21 mouse cellular contexts compared by ENCODE assay signal in genomic region chr5:125127920-125128319, GRCm38 (mm10). TPM values are rescaled to one million over a fixed set of nuclear protein-coding genes. Genes with fewer than 3 reads are reported as not detected.
DNase-seq lines count a peak whose midpoint lies in the region; ATAC-seq and TF ChIP-seq lines count a peak whose summit lies in the region.
"Had no signal": no experiment of that assay in that cellular context is flagged by ENCODE, and none has a peak within 500 bp of the region (broad histone marks: within the 10 kb centered on the region; RNA-seq: fewer than 3 reads in every experiment).

No protein-coding gene starts in this region.

- no peaks in the 10 kb centered on the region for H3K27me3 ChIP-seq in forebrain, embryonic 14.5 days (replicated peaks; ENCODE audit: control insufficient read depth, insufficient read depth, low read length)
- no peaks in the 10 kb centered on the region for H3K27me3 ChIP-seq in forebrain, postnatal 0 days (ENCODE audit: insufficient read depth, low read length)
- H3K27me3 ChIP-seq in heart, adult 2 months (ENCODE audit: control insufficient read depth, insufficient read depth, low read length) = no peaks in the 10 kb centered on the region
- H3K27me3 ChIP-seq in hindbrain, embryonic 15.5 days = no peaks in the 10 kb centered on the region
- no peaks in the 10 kb centered on the region for H3K27me3 ChIP-seq in hindbrain, embryonic 12.5 days
- H3K27me3 ChIP-seq in testis, adult 2 months (ENCODE audit: control insufficient read depth, insufficient read depth, low read length) = no peaks in the 10 kb centered on the region
- H3K27me3 ChIP-seq: embryonic facial prominence, embryonic 12.5 days; lung, embryonic 15.5 days; neural tube, embryonic 12.5 days; Patski had no signal

- H3K4me3 ChIP-seq in forebrain, embryonic 14.5 days (ENCODE audit: low read depth, low read length) = no peak overlapping the region
- no peak overlapping the region for H3K4me3 ChIP-seq in forebrain, postnatal 0 days (ENCODE audit: low read depth, low read length)
- no peak overlapping the region for H3K4me3 ChIP-seq in heart, adult 2 months
- no peak overlapping the region for H3K4me3 ChIP-seq in hindbrain, embryonic 15.5 days
- no peak overlapping the region for H3K4me3 ChIP-seq in hindbrain, embryonic 12.5 days
- H3K4me3 ChIP-seq in testis, adult 2 months (ENCODE audit: control insufficient read depth, low read depth, low read length) = peak overlapping the region; percentile 51
- H3K4me3 ChIP-seq: embryonic facial prominence, embryonic 12.5 days; lung, embryonic 15.5 days; myocyte; neural tube, embryonic 12.5 days had no signal

- TF ChIP-seq EP300 in heart, adult 2 months (IDR thresholded peaks at IDR 0.05; ENCODE audit: insufficient read depth, low read depth, low read length) = no peak

- peak overlapping the region; percentile 6; the same call in 1 of the 2 replicates for H3K27ac ChIP-seq in forebrain, embryonic 14.5 days (ENCODE audit: low read depth, low read length)
- H3K27ac ChIP-seq in forebrain, postnatal 0 days (ENCODE audit: low read depth, low read length) = no peak overlapping the region; the same call in 1 of the 2 replicates
- H3K27ac ChIP-seq in heart, adult 2 months = peak overlapping the region; percentile 24; the same call in 1 of the 2 replicates
- 0 out of 2 replicates have a peak overlapping the region, but pooled peaks have one; percentile 42 for H3K27ac ChIP-seq in hindbrain, embryonic 15.5 days (replicated peaks)
- H3K27ac ChIP-seq in hindbrain, embryonic 12.5 days = no peak overlapping the region
- no peak overlapping the region for H3K27ac ChIP-seq in testis, adult 2 months (ENCODE audit: control insufficient read depth, insufficient read depth, low read depth, low read length)

- intact Hi-C loops in heart, adult 2 months (cut with DNase I) = no loop called here

- no peak for TF ChIP-seq CTCF in forebrain, postnatal 0 days (IDR thresholded peaks at IDR 0.05; ENCODE audit: low read depth)
- no peak for TF ChIP-seq CTCF in heart, adult 2 months (IDR thresholded peaks at IDR 0.05)
- TF ChIP-seq CTCF in testis, adult 2 months (IDR thresholded peaks at IDR 0.05; ENCODE audit: control insufficient read depth, insufficient read depth, insufficient replicate concordance, low read depth, low read length) = no peak

- DNase-seq in forebrain, embryonic 14.5 days (ENCODE audit: low spot score) = no peak
- DNase-seq in forebrain, postnatal 0 days = no peak
- DNase-seq in heart, adult 2 months = no peak
- no peak for DNase-seq in heart, adult 9 months (ENCODE audit: low spot score in 2 of 2)
- no peak for DNase-seq in testis, postnatal 10 days (ENCODE audit: low spot score)
- DNase-seq: embryo, embryonic 11 days; gastrocnemius, postnatal 14 days; kidney, adult 9 months; kidney, postnatal 10 days; liver; right cerebral cortex, adult 18-20 months; spleen, adult 18-20 months had no signal

- 100% methylated on average over 1 of the region's 1 CpGs for WGBS in forebrain, embryonic 14.5 days
- WGBS in forebrain, postnatal 0 days = 100% methylated on average over 1 of the region's 1 CpGs
- 67% methylated on average over 1 of the region's 1 CpGs for WGBS in heart, adult 2 months
- WGBS in hindbrain, embryonic 15.5 days = 88% methylated on average over 1 of the region's 1 CpGs
- 92% methylated on average over 1 of the region's 1 CpGs for WGBS in hindbrain, embryonic 12.5 days

- no peaks in the 10 kb centered on the region for H3K9me3 ChIP-seq in forebrain, embryonic 14.5 days (replicated peaks; ENCODE audit: control insufficient read depth, low read length)
- no peaks in the 10 kb centered on the region for H3K9me3 ChIP-seq in forebrain, postnatal 0 days (ENCODE audit: low read length)
- no peaks in the 10 kb centered on the region for H3K9me3 ChIP-seq in hindbrain, embryonic 15.5 days
- H3K9me3 ChIP-seq in hindbrain, embryonic 12.5 days (replicated peaks) = no peaks in the 10 kb centered on the region
- H3K9me3 ChIP-seq: lung, embryonic 15.5 days; neural tube, embryonic 12.5 days had no signal

- no peak overlapping the region for H3K9ac ChIP-seq in forebrain, embryonic 14.5 days (ENCODE audit: low read length)
- H3K9ac ChIP-seq in forebrain, postnatal 0 days = no peak overlapping the region
- H3K9ac ChIP-seq in heart, adult 2 months (ENCODE audit: low read depth, low read length) = no peak overlapping the region
- H3K9ac ChIP-seq in hindbrain, embryonic 15.5 days = no peak overlapping the region
- H3K9ac ChIP-seq in hindbrain, embryonic 12.5 days = no peak overlapping the region
- H3K9ac ChIP-seq: embryonic facial prominence, embryonic 12.5 days; lung, embryonic 15.5 days; neural tube, embryonic 12.5 days had no signal

- ATAC-seq in forebrain, embryonic 14.5 days = no peak
- ATAC-seq in forebrain, postnatal 0 days = no peak
- no peak for ATAC-seq in hindbrain, embryonic 15.5 days (ENCODE audit: low FRiP score, low read depth)
- no peak for ATAC-seq in hindbrain, embryonic 12.5 days (ENCODE audit: low FRiP score)
- ATAC-seq: Patski had no signal

- no peak overlapping the region for H3K4me2 ChIP-seq in forebrain, embryonic 14.5 days (ENCODE audit: low read length)
- no peak overlapping the region for H3K4me2 ChIP-seq in forebrain, postnatal 0 days (ENCODE audit: low read depth)
- H3K4me2 ChIP-seq in hindbrain, embryonic 15.5 days = no peak overlapping the region
- no peak overlapping the region for H3K4me2 ChIP-seq in hindbrain, embryonic 12.5 days (replicated peaks)
- H3K4me2 ChIP-seq: embryonic facial prominence, embryonic 12.5 days; lung, embryonic 15.5 days; midbrain, embryonic 11.5 days had no signal

- peaks cover 13% of the 10 kb centered on the region for H3K36me3 ChIP-seq in forebrain, embryonic 14.5 days (ENCODE audit: control insufficient read depth, insufficient read depth, low read length)
- H3K36me3 ChIP-seq in forebrain, postnatal 0 days (ENCODE audit: insufficient read depth) = 0 out of 2 replicates have a peak, but pooled peaks cover 5% of the 10 kb centered on the region
- H3K36me3 ChIP-seq in heart, adult 2 months (ENCODE audit: control insufficient read depth, insufficient read depth, low read length) = no peaks in the 10 kb centered on the region
- no peaks in the 10 kb centered on the region for H3K36me3 ChIP-seq in hindbrain, embryonic 15.5 days
- H3K36me3 ChIP-seq in hindbrain, embryonic 12.5 days = no peaks in the 10 kb centered on the region
- no peaks in the 10 kb centered on the region for H3K36me3 ChIP-seq in testis, adult 2 months (ENCODE audit: control insufficient read depth, insufficient read depth, low read length)
- H3K36me3 ChIP-seq: lung, embryonic 15.5 days had no signal

- TF ChIP-seq POLR2A in heart, adult 2 months (IDR thresholded peaks at IDR 0.05; ENCODE audit: insufficient read depth, low read depth, low read length) = no peak
- TF ChIP-seq POLR2A in testis, adult 2 months (IDR thresholded peaks at IDR 0.05; ENCODE audit: control insufficient read depth, low read depth, low read length) = peak; percentile 25; the same call in 1 of the 2 replicates

- H3K4me1 ChIP-seq in forebrain, embryonic 14.5 days (ENCODE audit: control insufficient read depth, insufficient read depth, low read length) = peaks cover 47% of the 10 kb centered on the region
- peaks cover 19% of the 10 kb centered on the region for H3K4me1 ChIP-seq in forebrain, postnatal 0 days (ENCODE audit: insufficient read depth)
- H3K4me1 ChIP-seq in heart, adult 2 months (ENCODE audit: control insufficient read depth, insufficient read depth, low read length) = peaks cover 38% of the 10 kb centered on the region
- peaks cover 85% of the 10 kb centered on the region for H3K4me1 ChIP-seq in hindbrain, embryonic 15.5 days (replicated peaks)
- peaks cover 82% of the 10 kb centered on the region for H3K4me1 ChIP-seq in hindbrain, embryonic 12.5 days
- peaks cover 22% of the 10 kb centered on the region for H3K4me1 ChIP-seq in testis, adult 2 months (ENCODE audit: control insufficient read depth, insufficient read depth, low read length)

- peaks cover 12% of the 10 kb centered on the region for H3K79me2 ChIP-seq in heart, adult 2 months (replicated peaks; ENCODE audit: control insufficient read depth, insufficient read depth, low read length)

RNA-seq across cellular contexts. Expression of gene Ncor2, which starts 51.1 kb away (rescaled TPM):
- 15.1 and 22.3 TPM in 2 replicates for polyA plus RNA-seq in forebrain, embryonic 14.5 days (2014; fragmentation: Nextera tagmentation; extraction: Ambion mirVana)
- 12.7 and 13.4 TPM in 2 replicates for total RNA-seq in forebrain, postnatal 0 days (2014; rRNA removed)
- 11.6 and 16.8 TPM in 2 replicates for polyA plus RNA-seq in forebrain, postnatal 0 days (2015; fragmentation: Nextera tagmentation; extraction: Ambion mirVana)
- total RNA-seq in heart, adult 2 months (2021) = 10 to 100 TPM; 73.5 to 77.5 TPM
- polyA plus RNA-seq in heart, adult 2 months (2012; rRNA removed) = 27.9 and 39.1 TPM in 2 replicates
- polyA plus RNA-seq in hindbrain, embryonic 15.5 days (2015; fragmentation: Nextera tagmentation; extraction: Ambion mirVana) = 26.3 and 28.7 TPM in 2 replicates
- 30.2 and 31.0 TPM in 2 replicates for polyA plus RNA-seq in hindbrain, embryonic 12.5 days (2016; fragmentation: Nextera tagmentation; extraction: Ambion mirVana)
- 28.0 and 31.7 TPM in 2 replicates for polyA plus RNA-seq in testis, adult 2 months (2012; rRNA removed)

Comparison
In these comparisons a context has a peak if more than half of its experiments do, and no peak if none do; other contexts are left out.
1. H3K27ac ChIP-seq: peak in forebrain, embryonic 14.5 days (single experiment), heart, adult 2 months (single experiment) and hindbrain, embryonic 15.5 days (single experiment); none in forebrain, postnatal 0 days (single experiment), hindbrain, embryonic 12.5 days (single experiment) and testis, adult 2 months (single experiment).